Mouse (Mus musculus): ENCODE results near the gene Eya3.

The Eya3 gene

DNA sequence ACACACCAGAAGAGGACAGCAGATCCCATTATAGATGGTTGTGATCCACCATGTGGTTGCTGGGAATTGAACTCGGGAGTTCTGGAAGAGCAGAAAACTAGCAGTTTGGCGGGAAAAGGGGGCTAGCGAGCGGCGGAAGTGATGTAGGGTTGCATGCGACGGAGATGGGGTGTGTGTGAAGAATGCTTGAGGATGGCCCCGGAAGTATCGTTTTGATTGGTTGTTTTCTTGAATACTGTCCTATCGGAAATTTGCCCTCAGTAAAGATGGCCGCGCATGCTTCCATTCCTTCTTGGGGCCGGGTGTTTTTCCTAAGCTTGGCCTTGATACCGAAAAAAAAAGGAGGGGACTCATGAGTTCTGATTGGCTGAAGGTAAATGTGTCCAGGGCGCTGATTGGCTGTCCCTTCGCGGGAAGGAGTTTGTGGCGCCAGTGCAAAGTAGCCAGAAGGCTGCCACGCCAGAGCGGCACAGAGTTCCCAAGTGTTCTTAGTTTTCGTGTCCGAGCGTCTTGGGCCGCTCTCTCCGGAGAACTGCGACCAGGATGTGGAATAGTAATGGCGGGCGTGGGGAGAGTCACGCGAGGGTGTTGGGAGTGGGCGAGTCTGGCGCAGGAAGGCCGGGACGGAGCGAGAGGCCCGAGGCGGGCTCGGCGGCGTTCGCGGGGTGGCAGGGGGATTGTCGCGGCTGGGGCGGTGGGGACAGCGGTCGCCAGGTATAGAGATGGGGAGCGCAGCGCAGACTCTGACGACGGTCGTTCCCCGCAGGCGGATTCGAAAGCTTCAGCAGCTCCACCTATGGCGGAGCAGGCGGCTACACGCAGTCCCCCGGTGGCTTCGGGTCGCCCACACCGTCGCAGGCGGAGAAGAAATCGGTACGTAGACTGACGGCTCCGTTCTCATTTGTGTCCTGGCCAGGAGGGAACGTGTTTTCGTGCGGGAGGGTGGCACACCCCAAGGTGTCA is 129.4 kb downstream of the Eya3 start, which contains the start of gene Rpa2:
Gene Rpa2 (plus strand): TSS at position 419 of the 963 bp plus-strand sequence.
- in situ Hi-C loops (cut with MboI; ENCODE audit: low pct_unique_long_range_greater_than_20kb in 1 of 2, low sequenced_read_pairs in 2 of 2, unreplicated experiment in 1 of 2): no loop called here

DNA sequence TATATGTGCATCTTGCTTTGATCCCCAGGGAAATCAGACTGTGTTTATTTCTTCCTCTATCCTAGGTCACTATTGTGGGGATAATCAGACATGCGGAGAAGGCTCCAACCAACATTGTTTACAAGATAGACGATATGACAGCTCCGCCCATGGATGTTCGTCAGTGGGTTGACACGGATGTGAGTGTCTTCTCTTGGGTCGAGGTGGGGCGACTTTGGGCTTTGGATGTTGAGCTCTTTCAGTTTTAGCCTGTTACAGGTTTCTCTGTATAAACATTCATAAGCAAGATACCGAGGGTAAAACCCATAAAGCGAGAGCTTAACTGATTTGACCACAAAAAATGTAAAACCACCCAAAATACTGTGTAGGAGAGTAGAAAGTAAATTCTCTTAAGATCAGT is 133.0 kb downstream of the Eya3 start:
- in situ Hi-C loops (cut with MboI; ENCODE audit: low pct_unique_long_range_greater_than_20kb in 1 of 2, low sequenced_read_pairs in 2 of 2, unreplicated experiment in 1 of 2): no loop called here

All from mouse embryonic stem cell (cell line).